Mouse (Mus musculus): ENCODE data around the gene Gpr15. TPM values are rescaled to one million over a fixed set of nuclear protein-coding genes. Genes with fewer than 3 reads are reported as not detected.

The Gpr15 gene
- polyA plus RNA-seq, 1 experiment from 2014 or later: not detected

DNA sequence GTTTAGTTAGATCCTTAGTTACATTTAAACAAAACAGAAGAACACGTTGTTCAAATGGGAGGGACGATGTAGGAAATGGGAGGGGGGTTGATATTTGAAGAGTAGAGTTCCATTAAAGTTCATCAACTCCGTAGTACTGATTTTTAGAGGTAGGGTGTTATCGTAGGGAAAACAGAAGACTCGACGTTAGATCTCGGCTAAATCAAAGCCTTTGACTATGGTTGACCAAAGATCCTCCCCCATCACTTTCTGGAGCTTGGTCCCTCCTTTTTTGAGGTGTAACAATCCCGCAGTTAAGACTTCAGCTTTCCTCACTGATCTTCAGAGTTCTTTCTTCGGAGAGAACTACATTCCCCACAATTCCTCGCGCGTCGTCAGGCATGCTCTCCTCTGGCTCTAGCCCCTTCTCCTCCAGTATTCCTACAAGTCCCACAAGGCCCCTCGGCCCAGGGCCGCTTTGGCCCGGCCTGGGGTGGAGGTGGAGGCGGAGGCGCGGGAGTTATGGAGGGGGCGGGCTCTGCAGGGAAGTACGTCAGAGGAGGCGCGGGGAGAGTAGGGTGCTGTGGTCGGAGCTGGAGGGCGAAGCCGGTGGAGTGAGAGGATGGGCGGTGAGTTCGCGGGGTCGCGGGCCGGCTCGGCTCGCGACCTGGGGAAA lies 8.7 kb upstream of the Gpr15 start, which contains the start of gene Cldnd1:
Gene Cldnd1, plus strand, starts transcription at position 434 of the 655 bp plus-strand sequence.
- H3K9ac ChIP-seq (ENCODE audit: low read length): peak within 1 kb of the TSS; percentile 76
- no peaks in the 10 kb centered on the region for H3K27me3 ChIP-seq (replicated peaks; ENCODE audit: control insufficient read depth, insufficient read depth, low read length)
- peaks cover 7% of the 10 kb centered on the region for H3K4me1 ChIP-seq (replicated peaks; ENCODE audit: control insufficient read depth, insufficient read depth, low read length)
- peak within 1 kb of the TSS; percentile 64 for H3K27ac ChIP-seq (ENCODE audit: low read depth)
- DNase-seq (ENCODE audit: low spot score): peak; percentile 93
- no peaks in the 10 kb centered on the region for H3K9me3 ChIP-seq (ENCODE audit: control insufficient read depth, low read length)
- peak within 1 kb of the TSS; percentile 74 for H3K4me3 ChIP-seq (ENCODE audit: low read depth, low read length)
- peak within 1 kb of the TSS; percentile 60 for H3K4me2 ChIP-seq (ENCODE audit: low read length)
- 2% methylated on average over 25 of the region's 35 CpGs for WGBS
- peaks cover 29% of the 10 kb centered on the region for H3K36me3 ChIP-seq (ENCODE audit: control insufficient read depth, insufficient read depth, low read length)
- peak; percentile 100 for ATAC-seq (replicated peaks; ENCODE audit: low FRiP score, low TSS enrichment, low read depth)

DNA sequence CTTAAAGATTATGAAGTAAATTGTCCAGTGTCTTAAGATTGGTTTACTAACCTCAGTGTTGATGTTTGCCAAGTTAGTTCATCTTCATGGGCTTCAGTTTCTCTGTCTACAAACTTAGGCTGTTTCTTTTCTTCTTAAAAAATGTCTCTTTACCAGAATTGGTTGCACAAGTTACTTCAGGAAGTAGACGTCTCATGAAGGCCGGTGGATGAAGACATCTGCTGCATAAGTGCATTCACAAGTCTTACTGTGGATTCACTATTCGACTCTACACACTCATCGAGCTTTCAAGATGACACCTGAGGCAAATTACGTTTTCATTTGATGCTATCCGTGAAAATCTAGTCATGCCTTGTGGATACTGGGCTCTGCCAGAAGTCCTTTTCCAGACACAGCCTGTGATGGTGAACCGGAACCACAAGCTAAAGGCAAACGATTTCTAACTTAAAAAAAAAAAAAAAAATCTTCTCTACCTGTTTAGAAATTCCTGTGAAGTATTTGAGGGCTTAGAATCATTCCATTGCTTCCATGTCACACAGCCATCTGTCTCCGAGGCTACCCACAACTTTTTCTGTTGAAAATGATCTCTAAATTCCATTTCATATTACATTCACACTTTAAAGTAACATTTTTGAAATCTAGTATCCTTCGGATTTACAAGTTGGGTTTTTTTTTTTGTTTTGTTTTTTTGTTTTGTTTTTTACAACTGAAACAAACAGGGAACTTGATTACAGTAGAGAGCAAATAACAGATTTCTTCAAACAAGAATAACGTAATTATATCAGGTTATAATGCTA lies 8.0 kb upstream of the Gpr15 start:
- Histone ChIP-seq H3K4me2 (ENCODE audit: low read length) (peak overlapping the region; percentile 58), H3K9me3 (ENCODE audit: control insufficient read depth, low read length) (no peaks in the 10 kb centered on the region), H3K4me3 (ENCODE audit: low read depth, low read length) (peak overlapping the region; percentile 74), H3K4me1 (replicated peaks; ENCODE audit: control insufficient read depth, insufficient read depth, low read length) (peaks cover 7% of the 10 kb centered on the region), H3K36me3 (ENCODE audit: control insufficient read depth, insufficient read depth, low read length) (peaks cover 21% of the 10 kb centered on the region), H3K27ac (ENCODE audit: low read depth) (no peak overlapping the region), H3K27me3 (replicated peaks; ENCODE audit: control insufficient read depth, insufficient read depth, low read length) (no peaks in the 10 kb centered on the region), H3K9ac (ENCODE audit: low read length) (no peak overlapping the region)
- ATAC-seq (replicated peaks; ENCODE audit: low FRiP score, low TSS enrichment, low read depth) (no peak), DNase-seq (ENCODE audit: low spot score) (no peak)
- WGBS: 73% methylated on average over 11 of the region's 11 CpGs

DNA sequence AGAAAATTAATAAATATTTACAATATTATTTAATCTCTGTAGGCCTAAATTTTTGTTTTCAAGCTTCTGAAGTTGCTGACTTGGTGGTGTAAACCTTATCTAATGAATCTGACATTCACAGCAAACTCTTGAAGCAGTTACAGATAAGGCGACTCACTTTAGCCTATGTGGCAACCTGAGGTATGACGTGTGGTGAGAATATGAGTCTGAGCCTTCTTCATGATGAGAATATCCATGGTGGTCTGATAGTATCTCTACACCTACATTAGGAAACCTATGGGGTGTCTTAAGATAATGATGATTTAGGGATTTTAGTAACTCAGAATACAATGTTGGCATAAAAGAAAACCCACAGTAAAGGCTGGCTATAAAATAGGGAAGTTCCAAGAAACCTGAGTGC lies 3.4 kb upstream of the Gpr15 start:
- Histone ChIP-seq H3K9me3 (ENCODE audit: control insufficient read depth, low read length) (no peaks in the 10 kb centered on the region), H3K9ac (ENCODE audit: low read length) (no peak overlapping the region), H3K36me3 (ENCODE audit: control insufficient read depth, insufficient read depth, low read length) (no peaks in the 10 kb centered on the region), H3K4me3 (ENCODE audit: low read depth, low read length) (no peak overlapping the region), H3K4me1 (replicated peaks; ENCODE audit: control insufficient read depth, insufficient read depth, low read length) (no peaks in the 10 kb centered on the region), H3K4me2 (ENCODE audit: low read length) (no peak overlapping the region), H3K27ac (ENCODE audit: low read depth) (no peak overlapping the region), H3K27me3 (replicated peaks; ENCODE audit: control insufficient read depth, insufficient read depth, low read length) (no peaks in the 10 kb centered on the region)
- no peak for ATAC-seq (replicated peaks; ENCODE audit: low FRiP score, low TSS enrichment, low read depth)
- whole genome bisulfite sequencing: 83% methylated on average over 2 of the region's 2 CpGs
- no peak for DNase-seq (ENCODE audit: low spot score)

DNA sequence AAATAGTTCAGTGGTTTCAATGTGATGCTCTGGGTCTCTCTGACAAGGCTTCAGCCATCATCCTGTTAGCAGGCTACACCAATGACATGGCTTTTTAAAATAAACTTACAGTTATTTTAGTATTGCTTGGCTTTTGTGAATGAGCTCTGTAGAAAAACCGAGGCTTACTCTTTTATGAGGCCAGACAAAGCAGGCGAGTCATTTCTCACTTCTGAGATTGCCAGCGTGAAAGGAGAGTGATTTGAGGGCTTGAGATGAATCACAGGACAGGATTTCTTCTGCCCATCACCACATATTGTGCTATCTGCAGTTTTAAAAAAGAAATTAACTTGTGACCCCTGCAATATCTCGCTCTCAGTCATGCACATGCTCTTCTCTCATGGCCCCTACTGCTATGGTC lies 3.9 kb downstream of the Gpr15 start:
- Histone ChIP-seq H3K9ac (ENCODE audit: low read length) (no peak overlapping the region), H3K9me3 (ENCODE audit: control insufficient read depth, low read length) (no peaks in the 10 kb centered on the region), H3K4me2 (ENCODE audit: low read length) (no peak overlapping the region), H3K27me3 (replicated peaks; ENCODE audit: control insufficient read depth, insufficient read depth, low read length) (no peaks in the 10 kb centered on the region), H3K27ac (ENCODE audit: low read depth) (no peak overlapping the region), H3K4me1 (replicated peaks; ENCODE audit: control insufficient read depth, insufficient read depth, low read length) (no peaks in the 10 kb centered on the region), H3K36me3 (ENCODE audit: control insufficient read depth, insufficient read depth, low read length) (no peaks in the 10 kb centered on the region), H3K4me3 (ENCODE audit: low read depth, low read length) (no peak overlapping the region)
- 68% methylated on average over 4 of the region's 4 CpGs for WGBS
- DNase-seq (ENCODE audit: low spot score) (no peak), ATAC-seq (replicated peaks; ENCODE audit: low FRiP score, low TSS enrichment, low read depth) (no peak)

DNA sequence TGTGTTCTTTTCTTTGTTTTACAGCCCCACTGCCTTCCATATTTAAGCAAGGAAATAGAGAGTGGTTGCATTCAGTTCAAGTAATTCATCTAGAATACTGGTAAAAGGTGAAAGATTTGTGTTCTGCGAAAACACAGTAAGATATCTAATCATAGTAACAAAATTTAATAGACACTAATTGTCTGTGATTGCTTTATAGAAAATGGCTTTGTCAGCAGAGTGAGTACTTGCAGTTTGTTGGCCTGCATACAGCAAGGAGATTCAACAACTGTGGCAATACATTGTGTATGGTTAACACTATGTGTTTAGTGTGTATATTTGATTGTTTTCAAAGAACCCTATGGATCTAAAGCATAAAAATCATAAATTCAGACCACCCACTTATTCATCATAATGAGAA lies 5.7 kb downstream of the Gpr15 start:
- no peak overlapping the region for H3K4me2 ChIP-seq (ENCODE audit: low read length)
- H3K27me3 ChIP-seq (replicated peaks; ENCODE audit: control insufficient read depth, insufficient read depth, low read length): no peaks in the 10 kb centered on the region
- no peak for ATAC-seq (replicated peaks; ENCODE audit: low FRiP score, low TSS enrichment, low read depth)
- DNase-seq (ENCODE audit: low spot score): no peak
- WGBS: 88% methylated on average over 1 of the region's 1 CpGs
- no peaks in the 10 kb centered on the region for H3K9me3 ChIP-seq (ENCODE audit: control insufficient read depth, low read length)
- H3K9ac ChIP-seq (ENCODE audit: low read length): no peak overlapping the region
- H3K36me3 ChIP-seq (ENCODE audit: control insufficient read depth, insufficient read depth, low read length): no peaks in the 10 kb centered on the region
- no peak overlapping the region for H3K4me3 ChIP-seq (ENCODE audit: low read depth, low read length)
- H3K27ac ChIP-seq (ENCODE audit: low read depth): no peak overlapping the region
- no peaks in the 10 kb centered on the region for H3K4me1 ChIP-seq (replicated peaks; ENCODE audit: control insufficient read depth, insufficient read depth, low read length)

DNA sequence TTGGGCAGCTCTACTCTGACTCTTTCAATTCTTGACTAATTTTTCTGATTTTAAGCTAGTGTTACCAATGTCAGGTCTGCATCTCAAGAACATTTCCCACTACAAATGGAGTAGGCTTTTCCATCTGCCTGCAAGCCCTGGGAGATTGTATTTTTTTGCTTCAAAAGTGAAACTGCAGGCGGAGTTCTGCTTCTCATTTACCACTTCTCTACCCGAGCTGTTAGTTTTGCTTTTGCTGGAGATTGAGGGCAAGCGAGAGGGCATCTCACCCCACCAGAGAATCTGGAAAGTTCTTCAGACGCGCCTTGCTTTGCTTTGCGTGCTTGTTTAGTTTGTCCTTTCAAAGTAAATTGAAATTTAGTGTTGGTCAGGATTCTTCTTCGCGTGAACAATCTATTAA lies 6.6 kb downstream of the Gpr15 start:
- DNase-seq (ENCODE audit: low spot score) (no peak), ATAC-seq (replicated peaks; ENCODE audit: low FRiP score, low TSS enrichment, low read depth) (no peak)
- H3K27ac ChIP-seq (ENCODE audit: low read depth): no peak overlapping the region
- H3K4me3 ChIP-seq (ENCODE audit: low read depth, low read length): no peak overlapping the region
- no peak overlapping the region for H3K9ac ChIP-seq (ENCODE audit: low read length)
- H3K36me3 ChIP-seq (ENCODE audit: control insufficient read depth, insufficient read depth, low read length): no peaks in the 10 kb centered on the region
- no peaks in the 10 kb centered on the region for H3K9me3 ChIP-seq (ENCODE audit: control insufficient read depth, low read length)
- WGBS: 74% methylated on average over 8 of the region's 8 CpGs
- H3K4me2 ChIP-seq (ENCODE audit: low read length): no peak overlapping the region
- H3K4me1 ChIP-seq (replicated peaks; ENCODE audit: control insufficient read depth, insufficient read depth, low read length): no peaks in the 10 kb centered on the region
- no peaks in the 10 kb centered on the region for H3K27me3 ChIP-seq (replicated peaks; ENCODE audit: control insufficient read depth, insufficient read depth, low read length)

DNA sequence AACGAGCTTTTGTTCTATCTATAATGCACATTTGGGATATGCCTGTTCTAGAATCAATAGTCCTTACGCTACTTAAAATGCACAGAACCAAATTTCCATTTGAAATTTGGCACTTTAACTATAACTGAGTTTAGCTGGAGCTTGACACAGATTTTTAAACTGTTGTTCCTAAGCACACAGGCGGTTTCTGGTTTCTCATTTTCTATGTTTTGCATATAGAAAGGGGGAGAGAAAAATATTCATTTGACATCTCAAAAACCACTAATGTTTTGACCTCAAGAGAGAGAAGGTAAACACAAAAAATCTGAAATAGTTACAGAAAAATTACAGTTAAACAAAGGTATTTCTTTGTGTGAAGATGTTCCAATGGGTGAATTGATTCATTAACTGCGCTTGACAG lies 9.3 kb downstream of the Gpr15 start:
- Histone ChIP-seq H3K4me2 (ENCODE audit: low read length) (no peak overlapping the region), H3K4me3 (ENCODE audit: low read depth, low read length) (no peak overlapping the region), H3K27ac (ENCODE audit: low read depth) (no peak overlapping the region), H3K9me3 (ENCODE audit: control insufficient read depth, low read length) (no peaks in the 10 kb centered on the region), H3K36me3 (ENCODE audit: control insufficient read depth, insufficient read depth, low read length) (no peaks in the 10 kb centered on the region), H3K4me1 (replicated peaks; ENCODE audit: control insufficient read depth, insufficient read depth, low read length) (no peaks in the 10 kb centered on the region), H3K27me3 (replicated peaks; ENCODE audit: control insufficient read depth, insufficient read depth, low read length) (no peaks in the 10 kb centered on the region), H3K9ac (ENCODE audit: low read length) (no peak overlapping the region)
- ATAC-seq (replicated peaks; ENCODE audit: low FRiP score, low TSS enrichment, low read depth) (no peak), DNase-seq (ENCODE audit: low spot score) (no peak)
- 79% methylated on average over 4 of the region's 4 CpGs for WGBS

DNA sequence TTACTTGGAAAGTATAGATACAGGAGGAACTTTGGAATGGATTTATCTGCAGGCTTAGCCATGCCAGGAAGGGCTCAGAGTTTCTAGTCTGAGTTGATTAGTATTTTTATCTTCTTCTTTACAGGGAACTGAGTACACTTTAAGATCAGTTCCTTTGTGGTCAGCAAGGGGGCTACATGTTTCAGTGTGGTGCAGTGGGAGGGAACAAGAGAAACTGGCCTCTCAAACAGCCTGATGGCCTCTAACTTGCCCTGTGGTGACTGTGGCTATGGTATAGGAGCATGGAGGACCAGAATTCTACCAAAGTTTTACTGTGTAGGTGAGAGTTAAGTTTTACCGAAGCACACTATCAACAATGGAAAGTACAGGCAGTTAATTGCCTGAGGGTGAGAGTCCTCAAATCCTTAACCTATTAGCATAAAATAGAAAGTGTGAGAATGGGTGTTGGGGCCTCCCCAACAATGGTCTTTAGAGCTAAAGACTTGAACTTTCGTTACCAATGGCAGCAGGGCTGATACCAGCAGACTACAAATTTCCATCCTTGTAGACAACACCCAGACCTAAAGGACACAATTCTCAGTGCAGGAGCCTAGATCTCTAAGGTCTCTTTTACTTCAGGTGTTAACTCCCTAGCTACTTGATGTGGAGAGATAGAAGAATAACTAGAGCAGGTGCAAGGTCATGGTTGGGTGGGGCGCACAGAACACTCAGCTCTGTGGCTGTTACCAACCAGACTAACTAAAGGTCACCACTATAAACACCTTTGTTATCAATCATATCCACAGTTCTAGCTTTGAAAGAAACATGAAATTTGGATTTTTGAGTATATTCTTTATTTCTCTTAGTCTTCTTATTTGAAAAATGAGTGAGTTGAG lies 10.0 kb downstream of the Gpr15 start:
- Histone ChIP-seq H3K9ac (ENCODE audit: low read length) (no peak overlapping the region), H3K4me3 (ENCODE audit: low read depth, low read length) (no peak overlapping the region), H3K4me1 (replicated peaks; ENCODE audit: control insufficient read depth, insufficient read depth, low read length) (no peaks in the 10 kb centered on the region), H3K4me2 (ENCODE audit: low read length) (no peak overlapping the region), H3K9me3 (ENCODE audit: control insufficient read depth, low read length) (no peaks in the 10 kb centered on the region), H3K27me3 (replicated peaks; ENCODE audit: control insufficient read depth, insufficient read depth, low read length) (no peaks in the 10 kb centered on the region), H3K27ac (ENCODE audit: low read depth) (no peak overlapping the region), H3K36me3 (ENCODE audit: control insufficient read depth, insufficient read depth, low read length) (no peaks in the 10 kb centered on the region)
- ATAC-seq (replicated peaks; ENCODE audit: low FRiP score, low TSS enrichment, low read depth) (no peak), DNase-seq (ENCODE audit: low spot score) (no peak)
- WGBS: 72% methylated on average over 3 of the region's 3 CpGs

All from intestine, embryonic 14.5 days (tissue).